Mouse (Mus musculus) lung, adult 2 months (tissue): ENCODE measurements around the gene Ypel2.

Experiments used
- CTCF ChIP-seq: fragments of 200-500 bp; IDR thresholded peaks from 2 replicates; pipeline ENCODE4 v1.5.1; 2011; ENCODE audit warnings: mild to moderate bottlenecking, low read length, control low read depth; ENCODE audit not compliant: insufficient read depth
- POLR2A ChIP-seq: fragments of 200-500 bp; IDR thresholded peaks from 2 replicates; pipeline ENCODE4 v1.6.1; 2011; ENCODE audit warnings: low read depth, mild to moderate bottlenecking, control low read depth, low read length, borderline replicate concordance; ENCODE audit errors: extremely low read depth

DNA sequence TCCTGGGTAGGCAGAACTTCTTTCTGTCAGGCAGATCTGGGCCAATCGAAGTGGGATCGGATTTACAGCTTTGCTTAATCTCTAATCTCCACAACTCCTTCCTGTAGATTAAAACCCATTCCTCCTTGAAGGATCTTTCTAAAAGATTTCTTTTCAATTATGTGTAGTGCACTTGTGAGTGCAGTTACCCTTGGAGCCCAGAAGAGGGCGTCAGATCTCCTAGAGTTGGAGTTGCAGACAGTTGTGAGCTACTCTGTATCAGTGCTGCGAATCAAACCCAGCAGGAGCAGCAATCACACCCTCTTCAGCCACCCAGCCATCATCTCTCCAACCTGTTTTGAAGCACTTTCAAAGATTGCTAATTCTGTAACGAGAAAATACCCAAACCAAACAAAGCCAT lies 26.9 kb upstream of the Ypel2 start:
- TF ChIP-seq POLR2A (no peak), CTCF (no peak; the same call in 1 of the 2 replicates)
